Mouse (Mus musculus) lung, postnatal 36 days (tissue): Measurements from ENCODE around the gene Guk1.

Experiments
- DNase-seq: peaks from one replicate; pipeline ENCODE4 v3.0.0; 2022; ENCODE audit warnings: mixed read lengths

Guk1 gene

DNA sequence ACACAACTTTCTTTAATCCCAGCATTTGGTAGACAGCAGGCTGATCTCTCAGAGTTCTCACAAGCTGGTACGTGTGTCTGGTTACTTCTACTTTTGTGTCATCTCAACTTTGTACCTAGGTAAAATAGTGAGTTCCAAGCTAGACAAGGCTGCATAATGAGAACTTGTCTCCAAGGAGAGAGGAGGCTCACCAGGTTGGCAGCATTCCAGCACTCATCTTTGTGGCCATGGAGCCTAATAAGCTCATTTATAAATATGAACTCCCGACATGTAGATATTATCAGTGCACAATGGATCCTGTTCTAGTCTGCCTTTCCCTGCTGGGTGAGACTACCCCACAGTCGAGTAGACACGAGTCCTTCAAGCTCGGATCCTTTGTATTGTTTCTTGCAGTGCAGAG is 17.6 kb upstream of the Guk1 start:
- DNase-seq: no peak

DNA sequence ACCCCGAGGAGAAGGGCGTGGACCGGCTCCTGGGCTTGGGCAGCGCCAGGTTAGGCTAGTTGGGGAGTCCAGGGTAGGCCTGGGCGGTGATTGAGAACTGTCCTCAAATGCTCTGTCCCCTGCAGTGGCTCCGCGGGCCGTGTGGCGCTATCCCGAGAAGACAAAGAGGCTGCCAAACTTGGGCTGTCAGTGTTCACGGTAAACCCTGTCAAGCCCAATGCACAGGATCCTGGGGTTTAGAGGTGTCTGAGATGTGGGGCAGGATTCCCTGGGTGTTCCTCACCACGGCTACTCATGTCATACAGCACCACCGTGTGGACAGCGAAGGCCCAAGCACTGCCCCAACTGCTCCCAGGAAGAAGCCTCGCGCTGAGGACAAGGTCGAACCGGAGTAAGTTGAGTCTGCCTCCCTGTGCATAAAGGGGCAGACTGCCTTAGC is 17.0 kb upstream of the Guk1 start:
- DNase-seq: peak; percentile 82

DNA sequence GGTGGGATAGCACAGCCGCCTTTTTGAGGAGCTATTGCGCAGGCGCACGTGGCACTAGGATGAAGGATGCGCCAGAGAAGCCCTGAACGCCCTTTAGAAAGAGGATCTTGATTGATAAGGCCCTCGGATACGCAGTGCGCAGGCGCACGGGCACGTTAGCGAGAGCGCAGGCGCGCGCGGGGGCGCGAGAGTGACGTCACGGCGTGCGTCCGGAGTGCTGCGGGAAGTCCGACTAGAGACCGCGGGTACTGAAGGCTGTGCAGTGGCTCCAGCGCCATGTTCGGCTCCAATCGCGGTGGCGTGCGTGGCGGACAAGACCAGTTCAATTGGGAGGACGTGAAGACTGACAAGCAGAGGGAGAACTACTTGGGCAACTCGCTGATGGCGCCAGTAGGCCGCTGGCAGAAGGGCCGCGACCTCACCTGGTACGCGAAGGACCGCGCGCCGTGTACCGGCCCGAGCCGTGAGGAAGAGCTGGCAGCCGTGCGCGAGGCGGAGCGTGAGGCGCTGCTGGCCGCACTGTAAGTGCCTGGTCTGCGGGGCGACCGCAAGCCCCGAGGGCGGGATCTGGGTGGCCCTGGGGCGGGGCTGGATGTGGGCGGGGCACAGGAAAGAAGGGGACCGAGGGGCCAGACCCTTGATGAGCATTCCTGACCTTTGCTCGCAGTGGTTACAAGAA is 16.3 kb upstream of the Guk1 start, which contains the start of gene 2310033P09Rik:
Gene 2310033P09Rik (plus strand): TSS at position 169 of the 679 bp plus-strand sequence.
- DNase-seq: peak; percentile 92

DNA sequence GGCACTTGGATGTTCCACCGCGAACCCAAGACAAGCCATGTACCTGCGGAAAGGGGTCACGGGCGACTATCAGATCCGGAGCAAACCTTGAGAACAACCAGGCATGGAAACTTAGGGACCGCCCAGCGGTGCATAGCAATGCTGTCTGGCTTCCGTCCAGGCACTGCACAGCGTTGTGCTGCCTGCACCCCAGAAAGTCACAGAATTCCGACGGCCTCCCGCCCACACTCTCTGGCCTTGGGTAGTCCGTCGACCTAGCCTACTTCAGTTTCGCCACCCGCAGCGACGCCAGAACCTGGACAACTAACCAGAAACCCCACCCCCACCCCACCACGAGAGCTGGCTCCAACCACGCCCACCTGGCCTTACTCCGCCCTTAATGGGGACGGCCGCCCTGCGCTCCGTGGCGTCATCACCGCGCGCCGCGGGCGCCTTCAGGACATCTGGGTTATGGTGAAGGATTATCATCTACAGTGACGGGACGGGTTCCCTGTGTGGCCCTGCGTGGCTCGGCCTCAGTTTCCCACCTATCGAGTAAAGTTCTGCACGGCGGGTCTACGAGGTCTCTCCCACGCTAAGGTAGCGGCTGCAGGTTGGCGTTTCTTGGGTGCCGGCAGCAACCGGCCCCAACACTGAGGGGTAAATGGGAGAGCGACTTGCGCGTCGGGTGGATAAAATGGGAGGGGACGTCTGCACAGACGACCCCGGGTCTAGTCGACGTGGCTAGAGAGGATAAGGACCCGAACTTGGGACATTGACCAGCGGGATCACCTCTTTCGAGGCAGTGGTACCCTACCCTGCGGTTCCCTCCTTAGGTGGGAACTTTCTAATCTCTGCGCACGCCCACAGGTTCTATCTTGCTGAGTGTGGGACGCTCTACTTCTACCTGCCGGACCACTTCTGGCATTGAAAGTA is 10.3 kb upstream of the Guk1 start, which contains the start of gene Mrpl55:
Gene Mrpl55 (plus strand): TSS at position 406 of the 915 bp plus-strand sequence.
- peak; percentile 97 for DNase-seq

DNA sequence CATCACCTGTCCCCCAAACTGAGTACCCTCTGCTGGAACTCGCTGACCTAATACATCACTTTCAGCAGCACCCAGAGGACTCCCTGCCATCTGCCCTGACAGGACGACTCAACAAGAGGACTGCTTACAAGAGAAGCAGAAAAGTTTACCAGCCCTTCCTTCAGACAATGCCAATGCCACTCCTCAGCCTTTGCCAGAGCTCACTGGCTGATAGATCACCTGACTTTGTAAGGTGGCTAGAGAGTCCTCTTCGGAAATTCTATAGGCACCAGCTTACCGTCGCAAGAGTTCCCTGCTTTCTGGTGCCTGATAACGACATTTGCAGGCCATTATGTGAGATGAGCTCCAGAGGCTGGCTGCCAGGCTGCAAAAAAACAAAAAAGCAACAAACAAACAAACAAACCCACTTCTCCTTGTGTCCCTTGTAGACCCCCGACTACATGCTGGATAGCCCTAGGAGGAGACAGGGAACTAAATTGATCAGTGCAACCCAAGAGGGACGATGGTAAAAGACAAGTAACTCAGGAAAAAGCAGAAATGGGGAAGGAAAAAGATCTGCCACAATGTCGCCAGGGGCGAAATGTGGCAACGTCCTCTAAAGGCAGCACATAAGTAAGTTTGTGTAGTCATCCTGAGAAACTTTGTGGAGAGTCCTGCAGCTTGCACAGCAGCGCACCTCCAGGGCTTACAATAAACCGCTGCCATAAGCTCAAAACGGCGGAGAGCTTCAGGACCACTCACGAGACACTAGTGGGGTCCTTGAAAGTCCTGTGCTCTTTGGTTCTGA is 9.4 kb upstream of the Guk1 start:
- no peak for DNase-seq

DNA sequence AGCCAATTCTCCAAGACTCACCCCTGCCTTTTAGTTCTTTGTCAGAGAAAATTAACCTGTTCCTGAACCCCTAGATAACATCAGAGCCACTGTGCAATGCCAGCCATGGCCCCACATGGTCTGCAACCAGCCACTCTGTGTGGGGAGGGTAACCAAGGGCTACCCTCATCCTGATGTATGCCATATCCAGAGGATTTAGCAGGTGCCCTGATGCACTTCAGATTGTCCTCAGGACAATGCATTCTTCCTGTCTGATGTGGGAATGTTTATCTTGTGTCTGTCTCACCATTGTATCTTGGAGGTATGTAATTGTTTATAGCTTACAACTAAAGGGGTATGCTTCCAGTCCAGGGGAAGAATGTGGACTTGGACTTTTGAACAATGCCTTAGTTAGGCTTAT is 4.2 kb upstream of the Guk1 start:
- DNase-seq: peak; percentile 48

DNA sequence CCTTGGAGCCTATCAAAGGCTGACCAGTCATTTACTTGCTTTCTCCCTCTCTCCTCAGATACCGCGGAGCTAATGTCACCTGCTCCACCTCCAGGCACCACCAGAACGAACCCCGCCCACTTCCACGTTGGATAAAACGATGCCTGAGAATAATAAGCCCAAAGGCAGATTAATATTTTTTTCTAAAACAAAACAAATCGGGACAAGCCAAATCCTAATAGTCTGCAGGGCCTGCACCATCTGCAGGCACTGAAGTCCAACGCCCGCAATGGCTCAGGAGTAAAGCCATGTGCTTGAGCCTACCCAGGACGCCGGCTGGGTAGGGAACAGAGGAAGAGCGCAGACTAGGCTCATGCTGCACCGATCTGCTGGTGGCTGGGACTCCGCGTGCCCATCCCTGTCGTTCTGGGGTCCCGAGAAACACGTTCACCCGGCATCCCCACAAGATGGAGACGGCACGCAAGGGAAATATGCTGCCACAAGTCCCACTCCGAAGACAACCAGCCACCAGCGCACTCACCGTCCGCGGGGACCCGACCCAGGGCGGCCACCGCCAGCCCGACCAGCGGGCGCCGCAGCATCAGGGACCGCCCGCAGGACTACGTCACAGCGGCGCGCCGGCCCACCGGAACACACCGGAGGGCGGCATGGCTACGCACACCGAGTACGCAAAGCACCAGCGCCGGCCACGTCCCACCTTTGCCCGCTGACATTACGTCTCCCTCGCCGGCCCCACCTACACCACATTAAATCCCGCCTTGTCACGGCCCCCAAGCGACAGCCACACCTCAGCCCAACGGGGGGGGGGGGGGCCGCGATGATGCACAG is 567 bp downstream of the Guk1 start:
- peak; percentile 96 for DNase-seq

DNA sequence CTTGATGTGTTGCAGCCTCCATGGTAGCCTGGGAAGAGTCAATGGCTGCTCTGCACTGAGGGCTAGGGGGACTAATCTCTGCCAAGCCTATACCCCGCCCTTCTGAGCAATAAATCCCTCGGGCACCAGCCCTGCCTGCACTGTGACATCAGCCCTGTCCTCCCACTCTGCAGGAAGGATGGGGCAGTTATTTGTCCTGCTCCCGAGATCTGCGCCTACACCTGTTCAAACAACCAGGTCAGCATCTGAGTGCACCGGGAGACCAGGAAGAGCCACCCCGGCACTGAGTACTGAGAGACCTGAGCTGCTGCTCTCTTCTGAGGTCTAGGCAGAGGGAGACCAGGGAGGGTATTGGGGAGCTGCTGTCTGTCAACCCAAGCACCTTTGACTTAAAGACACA is 4.3 kb downstream of the Guk1 start:
- DNase-seq: no peak

DNA sequence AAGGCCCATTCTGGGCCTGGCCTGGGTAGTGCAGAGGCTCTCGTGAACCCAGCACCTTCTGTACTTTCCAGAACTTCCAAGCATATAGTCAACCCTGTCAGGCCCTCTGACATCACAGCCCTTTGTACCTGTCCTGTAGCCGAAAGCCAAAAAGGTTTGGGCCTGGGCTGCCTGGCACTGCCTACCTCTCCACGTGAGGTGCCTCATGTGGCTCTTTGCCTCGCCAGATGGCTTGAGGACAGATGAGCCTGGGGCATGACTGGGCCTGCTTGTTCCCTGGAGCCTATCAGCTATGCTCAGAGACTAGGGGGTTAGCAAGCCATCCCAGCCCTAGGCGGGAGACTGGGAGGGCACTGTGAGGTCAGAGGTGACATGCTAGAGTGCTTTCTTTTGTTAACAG is 6.5 kb downstream of the Guk1 start:
- DNase-seq: no peak

DNA sequence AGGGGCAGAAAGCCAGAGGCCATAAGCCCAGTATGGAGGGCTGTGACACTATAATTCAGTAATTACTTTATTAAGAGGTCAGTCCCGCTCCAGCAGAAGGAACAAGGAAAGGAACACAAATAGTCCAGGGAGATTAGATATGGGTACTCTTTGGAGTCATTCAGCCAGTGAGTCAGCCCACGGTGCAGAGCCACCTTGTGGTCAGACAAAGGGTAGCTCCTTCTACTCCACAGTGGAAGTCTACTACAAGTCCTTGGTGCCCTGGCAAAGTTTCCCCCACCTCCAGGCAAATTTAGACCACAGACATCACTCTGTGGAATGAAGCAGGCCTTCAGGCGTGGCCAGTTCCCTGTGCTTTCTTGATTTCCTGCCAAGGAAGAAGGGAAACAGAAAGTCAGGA is 8.2 kb downstream of the Guk1 start:
- DNase-seq: peak; percentile 75

DNA sequence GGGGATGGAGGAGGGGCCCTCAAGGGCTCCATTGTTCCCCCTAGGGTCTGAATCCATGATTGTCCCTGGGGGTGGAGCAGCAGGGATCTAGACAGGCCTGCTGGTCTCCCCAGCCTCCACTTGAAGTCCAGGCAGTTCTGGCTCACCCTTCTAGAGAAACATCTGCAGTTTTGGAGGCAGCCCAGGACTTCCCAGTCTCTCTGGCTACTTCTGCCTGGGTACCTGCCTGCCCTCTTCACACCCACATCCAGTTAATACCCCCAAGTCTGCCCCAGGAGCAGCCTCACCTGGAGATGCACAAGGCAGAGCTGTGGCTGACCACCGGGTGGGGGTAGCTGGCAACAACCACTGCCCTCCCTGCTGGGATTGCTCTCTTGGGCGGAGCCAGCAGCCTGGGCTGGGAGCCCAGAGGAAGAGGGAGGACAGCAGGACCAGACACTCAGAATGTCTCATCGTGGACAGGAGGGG is 9.1 kb downstream of the Guk1 start, which contains the start of gene Gjc2:
Gene Gjc2 (minus strand): TSS at position 350 of the 468 bp plus-strand sequence.
- peak; percentile 43 for DNase-seq

DNA sequence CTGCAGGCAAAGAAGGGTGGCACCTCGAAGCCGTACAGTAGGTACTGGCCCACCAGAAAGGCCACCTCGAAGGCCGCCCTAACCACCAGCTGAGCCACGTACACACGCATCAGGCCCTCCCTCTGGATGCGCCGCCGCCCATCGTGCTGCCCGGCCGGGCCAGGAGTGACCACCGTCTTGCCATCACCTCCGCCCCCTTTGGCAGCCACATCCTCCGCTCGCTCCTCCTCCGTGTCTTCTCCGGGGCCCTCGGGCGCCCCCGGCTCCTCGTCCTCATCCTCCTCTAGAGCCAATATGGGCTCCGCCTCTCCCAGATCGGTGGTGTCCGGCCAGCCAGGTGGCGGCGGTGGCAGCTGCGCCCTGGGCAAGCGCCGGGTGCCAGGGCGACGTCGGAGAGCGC is 15.1 kb downstream of the Guk1 start:
- DNase-seq: no peak

DNA sequence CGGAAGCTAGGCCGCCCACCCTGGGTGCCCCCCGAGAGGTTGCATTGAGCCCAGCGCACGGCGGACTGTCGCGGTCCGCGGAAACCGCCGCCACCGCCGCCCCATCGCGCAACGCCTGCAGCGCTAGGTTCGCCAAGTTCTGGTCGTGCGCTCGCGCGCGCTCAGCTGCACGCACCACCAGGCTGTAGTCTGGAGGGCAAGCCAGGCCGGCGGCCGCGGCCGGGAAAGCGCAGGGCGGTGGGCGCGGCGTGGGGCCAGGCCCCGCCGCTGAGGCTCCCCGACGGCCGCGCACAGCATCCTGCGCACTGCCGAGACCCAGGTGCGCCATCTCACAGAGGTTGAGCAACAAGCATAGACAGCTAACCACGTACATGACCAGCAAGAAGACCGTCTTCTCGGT is 15.5 kb downstream of the Guk1 start:
- no peak for DNase-seq

DNA sequence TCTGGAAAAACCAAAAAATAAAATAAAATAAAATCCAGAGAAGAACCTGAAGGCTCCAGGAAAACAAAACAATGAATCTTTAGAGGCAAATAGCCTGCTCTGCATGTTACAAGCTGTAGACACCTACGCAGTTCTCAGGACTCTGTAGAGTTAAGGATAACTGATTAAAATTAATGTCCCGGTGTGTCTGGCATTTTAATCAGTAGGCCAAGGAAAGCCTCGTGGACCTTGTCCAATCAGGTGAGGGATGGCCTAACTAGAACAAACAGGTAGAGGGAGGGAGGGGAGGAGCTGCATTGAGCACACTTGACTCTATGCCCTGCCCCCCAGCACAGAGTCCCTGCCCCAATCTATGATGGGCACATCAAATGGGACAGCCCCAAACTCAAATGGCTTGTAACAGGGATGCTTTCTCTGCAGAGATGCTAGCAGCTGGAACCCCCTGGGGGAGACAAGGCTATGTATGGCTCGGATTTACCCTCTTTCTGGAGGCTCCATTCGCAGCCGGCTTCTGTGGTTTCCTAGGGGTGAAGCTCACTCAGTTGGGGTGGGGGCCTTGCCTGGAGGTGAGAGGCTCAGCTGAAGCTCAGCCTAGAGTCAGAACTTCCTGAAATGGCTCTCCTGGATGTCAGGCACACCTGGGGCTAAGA is 17.7 kb downstream of the Guk1 start:
- no peak for DNase-seq

DNA sequence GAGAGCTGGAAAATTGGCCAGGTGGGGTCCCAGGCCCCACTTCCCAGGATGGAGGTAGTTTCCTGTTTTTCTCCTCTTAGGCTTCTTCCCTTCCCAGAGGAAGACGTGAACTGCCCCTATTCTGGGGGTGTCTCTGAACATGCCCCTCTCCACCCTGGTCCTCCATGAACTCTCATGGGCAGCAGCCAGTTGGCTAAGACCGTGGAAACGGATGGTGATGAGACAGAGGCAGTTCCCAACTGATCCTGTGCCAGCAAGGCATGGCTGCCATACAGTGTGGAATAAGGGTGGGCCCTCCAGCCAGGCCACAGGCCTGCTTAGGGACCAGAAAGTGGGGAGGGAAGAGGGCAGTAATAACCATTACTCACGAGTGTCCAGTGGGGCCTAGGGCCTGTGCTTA is 21.5 kb downstream of the Guk1 start:
- no peak for DNase-seq

DNA sequence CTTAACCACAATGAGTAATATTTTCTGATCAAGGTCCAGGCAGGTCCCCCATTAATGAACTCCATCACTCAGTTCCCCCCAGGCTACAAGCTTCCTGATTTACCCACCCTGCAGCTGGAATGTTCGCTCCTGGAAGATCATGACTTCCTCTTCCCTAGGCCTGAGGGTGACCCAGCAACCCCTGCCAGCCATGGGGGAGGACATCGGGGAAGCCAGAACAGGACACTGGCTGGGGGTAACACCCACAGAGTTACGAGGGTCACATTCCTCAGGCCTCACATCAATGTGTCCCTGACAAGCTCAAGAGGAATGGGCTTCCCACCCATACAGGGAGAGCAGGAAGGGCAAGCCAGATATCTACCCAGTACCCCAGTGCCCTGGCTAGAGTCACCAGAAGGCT is 22.2 kb downstream of the Guk1 start:
- no peak for DNase-seq

DNA sequence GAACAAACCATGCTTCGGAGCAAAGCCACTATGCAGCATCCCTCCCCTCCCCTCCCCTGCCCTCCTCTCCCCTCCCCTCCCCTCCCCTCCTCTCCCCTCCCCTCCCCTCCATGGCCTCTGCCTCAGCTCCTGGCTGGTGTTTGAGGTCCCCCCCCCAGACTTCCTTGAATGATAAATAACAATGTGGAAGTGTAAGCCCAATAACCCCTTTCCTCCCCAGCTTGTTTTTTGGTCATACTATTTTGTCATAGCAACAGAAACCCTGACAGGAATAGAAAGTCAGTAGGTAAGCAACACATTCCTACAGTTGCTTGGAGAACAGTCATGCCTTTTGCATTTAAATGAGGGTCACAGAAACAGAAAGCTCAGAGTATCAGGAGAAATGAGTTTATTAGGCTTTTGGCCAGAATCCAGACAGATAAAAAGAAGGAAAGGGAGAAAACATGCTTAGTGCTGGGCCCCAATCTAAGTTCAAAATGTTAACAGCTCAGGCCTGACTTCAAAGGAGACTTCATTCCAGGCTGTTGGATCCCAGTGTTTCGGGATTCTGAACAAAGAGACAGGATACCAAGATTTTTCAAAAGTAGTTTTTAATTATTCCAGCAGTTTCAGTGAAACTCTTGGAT is 26.3 kb downstream of the Guk1 start:
- no peak for DNase-seq

DNA sequence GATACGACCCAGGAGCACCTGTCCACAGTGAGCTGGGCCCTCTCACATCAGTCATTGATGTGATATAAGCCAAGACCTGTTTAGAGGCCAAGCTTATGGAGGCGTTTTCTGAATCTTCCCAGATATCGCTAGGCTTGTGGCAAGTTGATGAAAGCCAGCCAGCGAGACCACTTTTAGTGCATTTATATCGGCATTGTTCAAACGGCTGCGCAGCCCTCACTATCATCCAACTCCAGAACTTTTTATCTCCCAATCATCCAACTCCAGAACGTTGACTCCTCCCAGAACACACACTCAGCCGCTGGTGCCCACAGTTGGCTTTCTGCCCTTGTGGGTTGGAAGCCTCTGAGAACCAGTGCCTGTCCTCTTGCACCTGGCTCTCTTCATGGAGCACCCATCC is 27.6 kb downstream of the Guk1 start:
- no peak for DNase-seq

DNA sequence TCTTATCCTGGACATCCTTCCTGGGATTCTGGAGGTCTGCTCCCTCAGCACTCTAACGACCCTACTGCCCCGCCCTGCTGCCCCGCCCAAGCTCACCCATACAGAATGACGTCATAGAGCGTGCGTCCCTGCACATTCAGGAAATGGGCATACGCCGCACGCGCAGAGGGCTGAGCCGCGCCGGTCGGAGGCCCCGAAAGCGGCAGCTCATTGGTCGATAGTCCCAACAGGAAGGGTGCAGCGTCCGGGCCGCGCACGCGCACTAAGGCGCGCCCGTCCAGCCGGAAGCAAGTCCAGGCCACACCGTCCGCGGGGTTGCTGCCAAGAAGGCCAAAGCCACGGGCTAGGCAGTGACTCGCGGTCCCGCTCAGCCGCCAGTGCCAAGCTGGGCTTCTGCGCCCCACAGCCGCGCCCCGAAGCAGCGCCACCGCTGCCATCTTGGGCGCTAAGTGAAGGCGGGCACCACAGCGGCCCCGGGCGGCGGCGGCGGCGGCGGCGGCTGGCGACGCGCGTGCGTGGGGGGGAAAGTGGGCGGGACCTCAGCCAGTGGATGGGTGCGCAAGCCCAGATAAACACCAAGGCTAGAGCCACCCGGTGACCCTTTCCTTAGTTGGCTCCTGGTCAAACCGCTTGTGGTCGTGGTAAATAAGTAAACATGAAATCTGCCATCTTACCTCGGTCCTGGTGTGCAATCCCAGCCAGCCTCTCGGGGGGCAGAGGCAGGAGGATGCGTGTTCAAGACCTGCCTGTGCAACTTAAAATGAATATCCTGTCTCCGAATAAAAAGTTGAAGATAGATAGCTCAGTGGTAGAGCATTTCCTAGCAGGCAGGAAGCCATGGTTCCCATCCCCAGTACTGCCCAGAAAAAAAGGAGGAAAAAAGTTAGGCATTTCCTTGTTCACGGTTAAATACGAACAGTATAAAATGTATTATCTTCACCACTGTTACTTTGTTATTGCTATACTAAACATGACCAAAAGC is 28.5 kb downstream of the Guk1 start, which contains the start of gene Iba57:
Gene Iba57 (minus strand): TSS at position 485 of the 982 bp plus-strand sequence.
- DNase-seq: peak; percentile 99
